Mouse (Mus musculus) kidney, embryonic 15.5 days (tissue): ENCODE measurements at regions not wholly inside any gene's neighbourhood (a gene's known extent, or its start where the extent isn't known, plus 50 kb on each side); places are given as distances from the start of the nearest gene placed in this dataset.
A peak's percentile ranks its signal among the peaks of the same experiment; 100 is the strongest.

Experiments
- ATAC-seq: fragments of 200-750 bp; cut with Nextera tagmentation; replicated peaks from 2 replicates; pipeline ENCODE4 v1.8.0; 2017; ENCODE audit warnings: moderate TSS enrichment; ENCODE audit not compliant: low FRiP score
- H3K27ac ChIP-seq: fragments of 300-500 bp; sonication (generic); 2 replicates; pipeline ENCODE4 v1.5.1; 2015; ENCODE audit warnings: mild to moderate bottlenecking, inconsistent platforms
- H3K27me3 ChIP-seq: fragments of 300-500 bp; sonication (generic); 2 replicates; pipeline ENCODE4 v1.6.1; 2015; ENCODE audit warnings: inconsistent platforms
- H3K36me3 ChIP-seq: fragments of 300-500 bp; sonication (generic); 2 replicates; pipeline ENCODE4 v1.6.1; 2015; ENCODE audit warnings: inconsistent platforms
- H3K4me1 ChIP-seq: fragments of 300-500 bp; sonication (generic); 2 replicates; pipeline ENCODE4 v1.6.1; 2015; ENCODE audit warnings: inconsistent platforms
- H3K4me2 ChIP-seq: fragments of 300-500 bp; sonication (generic); 2 replicates; pipeline ENCODE4 v1.6.1; 2015; ENCODE audit warnings: moderate library complexity, mild to moderate bottlenecking, inconsistent platforms
- H3K4me3 ChIP-seq: fragments of 300-500 bp; sonication (generic); replicated peaks from 2 replicates; pipeline ENCODE4 v1.5.1; 2015; ENCODE audit warnings: mild to moderate bottlenecking, inconsistent platforms
- H3K9ac ChIP-seq: fragments of 300-500 bp; sonication (generic); 2 replicates; pipeline ENCODE4 v1.6.1; 2015; ENCODE audit warnings: mild to moderate bottlenecking, inconsistent platforms
- H3K9me3 ChIP-seq: fragments of 300-500 bp; sonication (generic); replicated peaks from 2 replicates; pipeline ENCODE4 v1.6.1; 2016; ENCODE audit warnings: inconsistent platforms
- WGBS: fragments of 180-500 bp; shearing (Covaris S2); methylation state at CpG from one replicate; pipeline ENCODE4 v1.1.7; 2015; ENCODE audit warnings: mixed read lengths; 5-methylcytosine and 5-hydroxymethylcytosine counted together

- no peaks in the 10 kb centered on the region for H3K27me3 ChIP-seq
- no peaks in the 10 kb centered on the region; the same call in 1 of the 2 replicates for H3K9me3 ChIP-seq
- WGBS: 81% methylated on average over 7 of the region's 7 CpGs
- H3K9ac ChIP-seq: no peak overlapping the region
- ATAC-seq: no peak
- H3K4me2 ChIP-seq: no peak overlapping the region
- H3K4me1 ChIP-seq: peaks cover 59% of the 10 kb centered on the region
- H3K4me3 ChIP-seq: no peak overlapping the region
- no peaks in the 10 kb centered on the region for H3K36me3 ChIP-seq
- H3K27ac ChIP-seq: no peak overlapping the region
Measured at GRCm38 (mm10) chr11:113178375-113178774, 396.4 kb downstream of the Sox9 start.

- Histone ChIP-seq H3K27ac (peak overlapping the region; percentile 3; the same call in 1 of the 2 replicates), H3K36me3 (no peaks in the 10 kb centered on the region), H3K27me3 (no peaks in the 10 kb centered on the region), H3K9ac (no peak overlapping the region), H3K4me2 (no peak overlapping the region), H3K9me3 (no peaks in the 10 kb centered on the region; the same call in 1 of the 2 replicates), H3K4me3 (no peak overlapping the region), H3K4me1 (peaks cover 73% of the 10 kb centered on the region)
- 22% methylated on average over 14 of the region's 14 CpGs for WGBS
- no peak for ATAC-seq
Measured at GRCm38 (mm10) chr11:113180008-113180407, 398.0 kb downstream of the Sox9 start.

GRCm38 (mm10) chr11:113182083-113182861 lies 400.2 kb downstream of the Sox9 start:
- 66% methylated on average over 13 of the region's 13 CpGs for WGBS
- H3K4me1 ChIP-seq: peaks cover 62% of the 10 kb centered on the region
- no peak overlapping the region for H3K4me3 ChIP-seq
- no peak overlapping the region for H3K4me2 ChIP-seq
- H3K9me3 ChIP-seq: no peaks in the 10 kb centered on the region; the same call in 1 of the 2 replicates
- no peak overlapping the region for H3K9ac ChIP-seq
- no peaks in the 10 kb centered on the region for H3K36me3 ChIP-seq
- H3K27ac ChIP-seq: no peak overlapping the region
- no peaks in the 10 kb centered on the region for H3K27me3 ChIP-seq
- no peak for ATAC-seq

- H3K27ac ChIP-seq: peak overlapping the region; percentile 32; the same call in 1 of the 2 replicates
- ATAC-seq: no peak
Measured at GRCm38 (mm10) chr11:113183556-113183955, 401.5 kb downstream of the Sox9 start.

GRCm38 (mm10) chr11:113184095-113184494 lies 402.1 kb downstream of the Sox9 start:
- H3K27ac ChIP-seq: peak overlapping the region; percentile 32; the same call in 1 of the 2 replicates
- peaks cover 45% of the 10 kb centered on the region for H3K4me1 ChIP-seq
- no peaks in the 10 kb centered on the region for H3K27me3 ChIP-seq
- H3K9ac ChIP-seq: no peak overlapping the region
- H3K4me3 ChIP-seq: no peak overlapping the region
- 23% methylated on average over 9 of the region's 9 CpGs for WGBS
- no peaks in the 10 kb centered on the region; the same call in 1 of the 2 replicates for H3K9me3 ChIP-seq
- no peak for ATAC-seq
- no peaks in the 10 kb centered on the region for H3K36me3 ChIP-seq
- no peak overlapping the region for H3K4me2 ChIP-seq

More at GRCm38 (mm10) chr11:113183556-113183955, 401.5 kb downstream of the Sox9 start:
- Histone ChIP-seq H3K4me2 (no peak overlapping the region), H3K9ac (no peak overlapping the region), H3K4me3 (no peak overlapping the region), H3K36me3 (no peaks in the 10 kb centered on the region), H3K27me3 (no peaks in the 10 kb centered on the region), H3K4me1 (peaks cover 50% of the 10 kb centered on the region), H3K9me3 (no peaks in the 10 kb centered on the region; the same call in 1 of the 2 replicates)
- 44% methylated on average over 5 of the region's 5 CpGs for WGBS

- Histone ChIP-seq H3K27ac (no peak overlapping the region), H3K4me3 (no peak overlapping the region), H3K27me3 (no peaks in the 10 kb centered on the region), H3K4me1 (peaks cover 28% of the 10 kb centered on the region), H3K9ac (no peak overlapping the region), H3K4me2 (no peak overlapping the region), H3K9me3 (no peaks in the 10 kb centered on the region), H3K36me3 (no peaks in the 10 kb centered on the region)
- WGBS: 78% methylated on average over 8 of the region's 8 CpGs
- ATAC-seq: no peak
Measured at GRCm38 (mm10) chr11:113187407-113187806, 405.4 kb downstream of the Sox9 start.

GRCm38 (mm10) chr11:113188263-113188920 lies 406.4 kb downstream of the Sox9 start:
- H3K9ac ChIP-seq: no peak overlapping the region
- no peak for ATAC-seq
- no peak overlapping the region for H3K27ac ChIP-seq
- H3K36me3 ChIP-seq: no peaks in the 10 kb centered on the region
- no peak overlapping the region for H3K4me2 ChIP-seq
- no peak overlapping the region for H3K4me3 ChIP-seq
- H3K27me3 ChIP-seq: no peaks in the 10 kb centered on the region
- WGBS: 49% methylated on average over 4 of the region's 4 CpGs
- peaks cover 28% of the 10 kb centered on the region for H3K4me1 ChIP-seq
- H3K9me3 ChIP-seq: no peaks in the 10 kb centered on the region

GRCm38 (mm10) chr11:113190006-113190405 lies 408.0 kb downstream of the Sox9 start:
- no peaks in the 10 kb centered on the region for H3K36me3 ChIP-seq
- H3K4me1 ChIP-seq: peaks cover 25% of the 10 kb centered on the region
- WGBS: 87% methylated on average over 6 of the region's 6 CpGs
- no peak overlapping the region for H3K4me3 ChIP-seq
- H3K9ac ChIP-seq: no peak overlapping the region
- no peaks in the 10 kb centered on the region for H3K9me3 ChIP-seq
- no peak for ATAC-seq
- H3K4me2 ChIP-seq: no peak overlapping the region
- H3K27me3 ChIP-seq: no peaks in the 10 kb centered on the region
- no peak overlapping the region for H3K27ac ChIP-seq

GRCm38 (mm10) chr11:113190520-113190919 lies 408.5 kb downstream of the Sox9 start:
- ATAC-seq: no peak
- Histone ChIP-seq H3K27me3 (no peaks in the 10 kb centered on the region), H3K9ac (no peak overlapping the region), H3K27ac (no peak overlapping the region), H3K4me1 (peaks cover 27% of the 10 kb centered on the region), H3K4me2 (no peak overlapping the region), H3K4me3 (no peak overlapping the region), H3K9me3 (no peaks in the 10 kb centered on the region), H3K36me3 (no peaks in the 10 kb centered on the region)
- WGBS: 74% methylated on average over 4 of the region's 4 CpGs

GRCm38 (mm10) chr11:113191006-113191405 lies 409.0 kb downstream of the Sox9 start:
- Histone ChIP-seq H3K27ac (no peak overlapping the region), H3K4me2 (no peak overlapping the region), H3K9me3 (no peaks in the 10 kb centered on the region), H3K4me1 (peaks cover 23% of the 10 kb centered on the region), H3K36me3 (no peaks in the 10 kb centered on the region), H3K4me3 (no peak overlapping the region), H3K9ac (no peak overlapping the region), H3K27me3 (no peaks in the 10 kb centered on the region)
- no peak for ATAC-seq
- 90% methylated on average over 7 of the region's 7 CpGs for WGBS

GRCm38 (mm10) chr11:113192086-113192856 lies 410.2 kb downstream of the Sox9 start:
- Histone ChIP-seq H3K9me3 (no peaks in the 10 kb centered on the region), H3K4me2 (peak overlapping the region; percentile 14; the same call in 1 of the 2 replicates), H3K4me3 (no peak overlapping the region), H3K27ac (no peak overlapping the region), H3K36me3 (no peaks in the 10 kb centered on the region), H3K4me1 (peaks cover 29% of the 10 kb centered on the region), H3K27me3 (no peaks in the 10 kb centered on the region), H3K9ac (no peak overlapping the region)
- ATAC-seq: no peak
- WGBS: 53% methylated on average over 22 of the region's 22 CpGs
